Mouse (Mus musculus) liver, adult 2 months (tissue): ENCODE data around the gene Atxn7l3.

Source experiments
- CTCF ChIP-seq: fragments of 200-500 bp; IDR thresholded peaks from 2 replicates; pipeline ENCODE4 v1.5.1; 2011; ENCODE audit warnings: low read depth, low read length, control low read depth
- POLR2A ChIP-seq: fragments of 200-500 bp; IDR thresholded peaks from 2 replicates; pipeline ENCODE4 v1.6.1; 2011; ENCODE audit warnings: low read length, control low read depth; ENCODE audit not compliant: insufficient read depth; ENCODE audit errors: extremely low read depth

DNA sequence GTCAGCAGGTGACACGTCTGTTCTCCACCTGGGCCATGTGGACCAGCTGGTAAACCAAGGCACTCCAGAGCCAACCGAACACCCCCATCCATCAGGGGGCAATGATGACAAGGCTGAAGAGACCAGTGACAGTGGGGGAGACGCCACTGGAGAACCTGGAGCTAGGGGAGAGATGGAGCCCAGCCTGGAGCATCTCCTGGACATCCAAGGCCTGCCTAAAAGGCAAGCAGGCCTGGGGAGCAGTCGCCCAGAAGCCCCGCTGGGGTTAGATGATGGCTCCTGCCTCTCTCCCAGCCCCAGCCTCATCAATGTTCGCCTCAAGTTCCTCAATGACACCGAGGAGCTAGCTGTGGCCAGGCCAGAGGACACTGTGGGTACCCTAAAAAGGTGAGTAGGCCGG is 8.9 kb downstream of the Atxn7l3 start:
- TF ChIP-seq POLR2A (no peak), CTCF (no peak)
